Mouse (Mus musculus) megakaryocyte, adult 5-6 weeks (primary cell): Measurements from ENCODE around the gene Slc36a3. TPM values are rescaled to one million over a fixed set of nuclear protein-coding genes. Genes with fewer than 3 reads are reported as not detected.

Experiments
- ATAC-seq: 2 replicates; pipeline ENCODE4 v1.8.0; 2016; ENCODE audit warnings: mild to moderate bottlenecking, inconsistent platforms; ENCODE audit not compliant: poor library complexity, severe bottlenecking
- total RNA-seq, 2 experiments: library from RNA; stranded (forward) in 1 of 2; stranded (reverse) in 1 of 2; fragments of 153-499, 151-499 nt in 1 of 2; fragments of 221-1000, 200-1000 nt in 1 of 2; gene quantifications; 2 replicates each; pipeline versions ENCODE4 v1.2.3 to v1.2.4; 2015 to 2017

The Slc36a3 gene
- total RNA-seq (2015) (0.07 and 0.09 TPM in 2 replicates), total RNA-seq (2017) (not detected in 2 replicates)

DNA sequence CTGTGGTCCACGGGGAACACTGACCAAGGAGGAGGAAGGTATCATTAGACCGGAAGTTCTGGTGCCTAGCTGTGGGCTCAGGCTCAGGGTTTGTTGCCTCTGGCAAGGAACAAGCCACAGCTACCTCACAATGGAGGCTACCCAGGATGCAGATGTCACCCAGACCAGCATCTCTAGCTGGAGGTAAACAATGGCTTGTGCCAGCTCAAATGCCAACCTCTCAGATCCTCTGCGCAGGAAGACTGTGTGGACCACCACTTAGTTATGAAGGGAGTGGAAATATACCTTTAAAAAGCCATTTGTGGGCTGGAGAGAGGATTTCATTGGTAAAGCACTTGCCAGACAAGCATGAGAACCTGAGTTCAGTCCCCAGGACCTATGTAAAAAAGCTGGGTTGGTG is at the start of gene Slc36a3:
Gene Slc36a3, minus strand, starts transcription at position 101 of the 400 bp plus-strand sequence.
- no peak for ATAC-seq

- peak; percentile 84 for ATAC-seq
These were observed 46.4 kb upstream of the Slc36a3 start for GRCm38 (mm10) chr11:55197740-55198510.

- ATAC-seq, result peak; percentile 29; the same call in 1 of the 2 replicates
These were observed 45.6 kb upstream of the Slc36a3 start for GRCm38 (mm10) chr11:55197086-55197485.

DNA sequence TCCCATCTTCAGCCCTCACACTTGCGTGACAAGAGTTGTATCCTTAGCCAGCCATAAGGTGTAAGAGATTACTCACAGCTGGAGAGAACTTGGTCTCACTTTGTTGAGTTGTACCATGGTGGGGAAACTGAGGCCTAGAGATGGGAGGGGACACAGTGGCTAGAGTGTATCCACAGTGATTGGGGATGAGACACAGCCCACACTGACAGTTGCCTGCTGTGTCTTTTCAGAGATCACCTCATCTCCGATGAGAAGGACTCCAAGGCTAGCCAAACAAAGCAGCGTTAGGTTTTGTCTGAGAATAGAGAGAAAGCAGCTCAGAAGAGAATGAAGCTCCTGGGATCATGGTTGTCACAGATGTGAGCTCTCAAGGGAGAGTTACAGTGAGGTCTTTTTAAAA is 38.7 kb upstream of the Slc36a3 start:
- ATAC-seq, result no peak

DNA sequence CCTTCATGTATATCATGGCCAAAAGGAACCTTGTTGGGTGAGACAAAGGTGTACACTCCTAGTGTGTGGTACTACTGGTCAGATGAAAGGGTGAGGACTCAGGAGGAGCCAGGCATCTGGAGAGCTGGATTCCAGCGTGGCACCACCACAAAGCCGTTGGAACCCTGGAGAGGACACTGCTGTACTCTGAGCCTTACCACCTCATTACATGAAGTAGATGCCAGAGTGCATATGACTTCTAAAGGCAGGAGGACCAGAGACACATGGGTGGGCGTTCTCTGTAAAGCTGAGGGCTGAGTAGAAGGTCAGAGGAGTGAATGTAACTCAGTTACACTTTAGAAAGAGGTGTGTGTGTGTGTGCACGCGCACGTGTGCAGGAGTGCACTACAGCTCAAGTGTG is 36.3 kb upstream of the Slc36a3 start:
- ATAC-seq, result no peak

- ATAC-seq, result 0 out of 2 replicates have a peak, but pooled peaks have one; percentile 38
These were observed 35.8 kb upstream of the Slc36a3 start for GRCm38 (mm10) chr11:55187292-55187691.

- ATAC-seq, result no peak
These were observed 33.3 kb upstream of the Slc36a3 start, which contains the start of gene Slc36a2 for GRCm38 (mm10) chr11:55184733-55185291. Slc36a2 (minus strand) TSS chr11:55185077.

- peak; percentile 47; the same call in 1 of the 2 replicates for ATAC-seq
These were observed 32.7 kb upstream of the Slc36a3 start for GRCm38 (mm10) chr11:55184246-55184645.

- no peak for ATAC-seq
These were observed 31.6 kb upstream of the Slc36a3 start for GRCm38 (mm10) chr11:55183124-55183523.

GRCm38 (mm10) chr11:55179856-55180255 is 28.3 kb upstream of the Slc36a3 start:
- ATAC-seq, result peak; percentile 60

DNA sequence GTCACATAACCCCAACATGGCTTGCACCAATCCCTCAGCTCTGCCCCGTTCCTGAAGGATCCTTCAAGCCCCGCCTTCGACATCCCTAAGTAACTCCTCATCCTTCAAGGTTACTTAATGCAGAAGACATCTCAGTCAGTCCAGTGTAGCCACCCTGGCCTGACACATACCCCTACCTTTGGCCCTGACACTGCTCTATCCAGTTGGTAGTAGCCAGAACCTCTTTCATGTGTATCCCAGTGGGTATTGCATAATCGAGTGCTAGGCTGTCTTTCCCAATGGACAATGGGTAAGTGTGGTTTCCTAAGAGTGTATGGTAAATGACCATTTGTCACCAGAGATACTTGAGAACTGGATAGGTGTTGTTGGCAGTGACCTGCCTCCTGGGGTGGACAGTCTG is 27.3 kb upstream of the Slc36a3 start:
- no peak for ATAC-seq

DNA sequence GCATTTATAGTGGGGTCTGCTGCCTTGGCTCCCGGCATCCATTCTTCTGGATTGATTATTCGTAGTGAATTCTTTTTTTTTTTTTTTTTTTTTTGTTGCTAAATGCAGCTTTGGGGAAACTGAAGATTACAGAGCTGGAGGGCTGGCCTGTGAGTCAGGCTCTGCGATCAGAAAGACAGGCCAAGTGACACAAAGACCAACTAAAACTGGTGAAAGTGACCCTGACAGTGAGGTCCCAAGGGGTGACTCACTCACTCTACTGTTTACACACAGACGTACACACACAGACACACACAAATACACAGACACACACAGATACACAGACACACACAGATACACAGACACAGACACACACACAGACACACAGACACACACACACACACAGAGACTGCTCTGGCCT is 19.0 kb upstream of the Slc36a3 start:
- no peak for ATAC-seq

DNA sequence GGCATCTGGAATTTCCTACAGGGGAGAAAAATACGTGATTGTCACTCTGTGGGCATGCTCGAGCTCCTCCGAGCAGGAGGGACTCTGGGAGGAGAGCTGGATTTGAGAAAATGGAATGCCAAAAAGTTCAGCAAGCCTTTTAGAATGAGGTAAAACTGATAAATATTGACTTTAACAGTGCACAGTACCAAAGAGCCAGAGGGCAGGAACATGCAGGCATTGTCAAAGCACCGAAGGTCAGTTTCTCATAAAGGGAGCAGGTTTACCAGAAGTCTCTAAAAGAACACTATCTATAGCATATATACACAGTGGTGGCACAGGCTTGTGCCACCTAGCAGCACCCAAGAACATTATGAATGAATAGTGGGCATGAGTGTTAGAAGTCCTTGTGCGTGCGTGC is 17.4 kb upstream of the Slc36a3 start:
- no peak for ATAC-seq

GRCm38 (mm10) chr11:55168504-55168903 is 17.0 kb upstream of the Slc36a3 start:
- no peak for ATAC-seq

DNA sequence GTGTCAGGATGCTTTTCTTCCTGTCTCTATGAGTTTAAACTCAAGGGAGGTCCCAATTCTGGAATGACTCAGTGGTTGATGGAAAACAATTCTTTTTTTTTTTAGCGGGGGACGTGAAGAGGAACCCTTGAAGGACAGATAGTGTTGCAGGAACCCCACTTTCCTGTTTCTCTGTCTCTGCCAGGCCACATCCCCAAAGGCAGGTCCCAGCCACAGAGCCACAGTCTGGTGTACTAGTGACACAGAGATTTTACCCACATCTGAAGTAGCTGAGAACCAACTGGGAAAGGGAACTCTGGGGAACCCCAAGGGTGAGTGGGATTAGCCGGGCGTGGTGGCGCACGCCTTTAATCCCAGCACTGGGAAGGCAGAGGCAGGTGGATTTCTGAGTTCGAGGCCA is 14.2 kb upstream of the Slc36a3 start:
- no peak for ATAC-seq

GRCm38 (mm10) chr11:55164723-55165122 is 13.2 kb upstream of the Slc36a3 start:
- peak; percentile 74 for ATAC-seq

DNA sequence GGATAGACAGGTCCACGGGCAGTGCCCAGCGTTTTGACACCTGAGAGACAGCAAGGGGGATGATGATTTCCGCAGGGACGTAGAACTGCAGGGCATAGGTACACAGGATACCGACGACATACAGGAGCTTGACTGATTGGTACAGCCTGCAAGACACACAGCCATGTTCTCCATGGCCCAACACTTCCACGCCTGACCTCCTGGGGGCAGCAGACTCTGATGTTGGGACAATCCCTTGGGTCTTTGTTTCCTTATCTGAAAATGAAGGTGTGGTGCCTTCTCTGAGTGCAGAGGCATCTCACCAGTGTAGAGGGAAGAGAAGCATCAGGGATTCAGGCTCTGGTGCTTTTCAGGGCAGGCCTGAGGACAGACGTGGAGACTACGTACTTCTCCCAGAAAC is 11.2 kb upstream of the Slc36a3 start:
- ATAC-seq, result peak; percentile 46; the same call in 1 of the 2 replicates

DNA sequence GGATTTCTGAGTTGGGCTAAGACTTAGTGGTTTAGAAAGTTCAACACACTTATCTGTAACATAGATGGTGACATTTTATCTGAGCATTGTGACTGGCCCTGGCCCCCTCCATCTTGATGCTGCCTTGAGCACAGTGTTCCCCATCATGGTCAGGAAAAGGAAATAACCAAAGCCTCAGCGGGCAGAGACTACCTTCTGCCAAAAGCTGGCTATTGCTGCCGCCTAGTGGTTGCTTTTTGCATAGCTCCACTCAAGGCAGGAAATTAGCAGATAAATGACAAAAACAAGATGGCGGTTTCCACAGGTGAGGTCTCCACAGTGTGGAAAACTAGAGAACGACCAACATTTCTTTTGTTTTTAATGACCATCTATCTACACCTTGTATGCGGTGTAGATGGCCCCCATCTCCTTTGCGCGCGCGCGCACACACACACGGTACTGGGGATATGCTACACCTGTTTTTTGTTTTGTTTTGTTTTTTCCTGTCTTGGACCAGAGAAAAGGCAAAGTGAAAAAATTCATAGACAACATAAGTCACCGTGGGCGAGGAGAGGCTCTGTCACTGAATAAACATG is 7.4 kb upstream of the Slc36a3 start:
- ATAC-seq, result peak; percentile 60

GRCm38 (mm10) chr11:55155070-55155421 is 3.5 kb upstream of the Slc36a3 start:
- peak; percentile 91 for ATAC-seq

- peak; percentile 53 for ATAC-seq
These were observed 3.0 kb upstream of the Slc36a3 start for GRCm38 (mm10) chr11:55154398-55155069.

GRCm38 (mm10) chr11:55148461-55148860 is 3.0 kb downstream of the Slc36a3 start:
- no peak for ATAC-seq
